Mouse (Mus musculus) hindbrain, postnatal 0 days (tissue): ENCODE results near the gene Acy3. TPM values are rescaled to one million over a fixed set of nuclear protein-coding genes. Genes with fewer than 3 reads are reported as not detected.
"Not testable (repeated sequence)": the region's sequence is repeated elsewhere in the genome, so short reads cannot be mapped to it uniquely, and the experiment has no call there.

Source experiments
- ATAC-seq: fragments of 200-750 bp; cut with Nextera tagmentation; 2 replicates; pipeline ENCODE4 v1.8.0; 2017; ENCODE audit warnings: mild to moderate bottlenecking, moderate TSS enrichment, moderate library complexity
- DNase-seq: peaks from one replicate; pipeline ENCODE4 v3.0.0-alpha.2; 2015; ENCODE audit warnings: low spot score
- H3K27ac ChIP-seq: fragments of 300-500 bp; sonication (generic); 2 replicates; pipeline ENCODE4 v1.5.1; 2014; ENCODE audit warnings: mild to moderate bottlenecking
- H3K27me3 ChIP-seq: fragments of 300-500 bp; sonication (generic); 2 replicates; pipeline ENCODE4 v1.6.1; 2014; ENCODE audit warnings: low read length, mixed read lengths; ENCODE audit not compliant: insufficient read depth
- H3K36me3 ChIP-seq: fragments of 300-500 bp; sonication (generic); 2 replicates; pipeline ENCODE4 v1.6.1; 2014; ENCODE audit warnings: low read length, mixed read lengths; ENCODE audit not compliant: insufficient read depth
- H3K4me1 ChIP-seq: fragments of 300-500 bp; sonication (generic); 2 replicates; pipeline ENCODE4 v1.6.1; 2014; ENCODE audit warnings: antibody characterized with exemption, low read length, mixed read lengths; ENCODE audit not compliant: insufficient read depth
- H3K4me2 ChIP-seq: fragments of 300-500 bp; sonication (generic); 2 replicates; pipeline ENCODE4 v1.6.1; 2014; ENCODE audit warnings: low read depth, mild to moderate bottlenecking, low read length, moderate library complexity, mixed read lengths
- H3K4me3 ChIP-seq: fragments of 300-500 bp; sonication (generic); 2 replicates; pipeline ENCODE4 v1.5.1; 2014; ENCODE audit warnings: low read length
- H3K9ac ChIP-seq: fragments of 300-500 bp; sonication (generic); replicated peaks from 2 replicates; pipeline ENCODE4 v1.6.1; 2014; ENCODE audit warnings: mild to moderate bottlenecking, low read length, moderate library complexity, mixed read lengths
- H3K9me3 ChIP-seq: fragments of 300-500 bp; sonication (generic); 2 replicates; pipeline ENCODE4 v1.6.1; 2016; ENCODE audit warnings: low read length, mixed read lengths
- CTCF ChIP-seq: IDR thresholded peaks from 2 replicates; pipeline ENCODE4 v1.5.1; 2016; ENCODE audit warnings: antibody characterized with exemption, control low read depth, low read depth
- WGBS: fragments of 180-500 bp; shearing (Covaris S2); extraction: QIAGEN DNeasy Blood & Tissue Kit; methylation state at CpG from one replicate; pipeline ENCODE4 v1.1.7; 2014; 5-methylcytosine and 5-hydroxymethylcytosine counted together
- polyA plus RNA-seq: library from polyadenylated mRNA; unstranded; fragments of >200 nt; fragmentation: Nextera tagmentation; extraction: Ambion mirVana; gene quantifications from 2 replicates; pipeline ENCODE4 v1.2.1, GENCODE M21; 2015
- total RNA-seq: library from RNA; depleted of rRNA; stranded (reverse); fragments of >200 nt; gene quantifications from 2 replicates; pipeline ENCODE4 v1.2.3, GENCODE M21; 2014

Gene Acy3
- total and polyA plus RNA-seq, 2 experiments from 2014 or later = 2.8 to 7.3 TPM

GRCm38 (mm10) chr19:3967258-3967657 lies 19.1 kb upstream of the Acy3 start:
- no peak for ATAC-seq
- TF ChIP-seq CTCF = no peak
- WGBS = 66% methylated on average over 3 of the region's 3 CpGs

DNA sequence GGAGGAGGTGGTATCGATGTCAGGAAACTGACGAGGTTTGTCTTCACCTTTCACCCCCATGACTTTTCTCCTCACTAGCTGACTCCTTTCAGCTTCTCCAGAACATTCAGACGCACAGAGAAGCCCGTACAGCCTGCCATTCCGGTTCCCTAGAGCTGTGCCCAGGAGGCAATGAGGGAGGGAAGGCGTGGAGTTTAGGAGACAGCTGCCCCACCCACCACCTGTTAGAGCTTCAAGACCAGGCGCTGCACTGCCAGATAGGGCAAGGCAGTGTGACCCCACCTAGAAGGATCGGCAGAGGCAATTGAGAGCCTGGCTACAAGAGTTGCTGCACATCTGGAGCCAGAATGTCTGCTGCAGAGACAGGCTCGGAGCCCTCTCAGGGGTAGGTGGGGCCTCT lies 14.1 kb upstream of the Acy3 start, which contains the start of gene Aldh3b2:
Aldh3b2 (plus strand) TSS at position 100 of the 400 bp plus-strand sequence.
- H3K27ac ChIP-seq = no peak within 1 kb of the TSS
- 60% methylated on average over 9 of the region's 9 CpGs for WGBS
- H3K27me3 ChIP-seq = no peaks in the 10 kb centered on the region
- DNase-seq (no peak), ATAC-seq (no peak)
- no peak within 1 kb of the TSS for H3K4me3 ChIP-seq
- no peak within 1 kb of the TSS for H3K9ac ChIP-seq
- no peak for TF ChIP-seq CTCF
- H3K9me3 ChIP-seq = no peaks in the 10 kb centered on the region
- H3K36me3 ChIP-seq = no peaks in the 10 kb centered on the region
- no peak within 1 kb of the TSS for H3K4me2 ChIP-seq
- H3K4me1 ChIP-seq = no peaks in the 10 kb centered on the region

More at GRCm38 (mm10) chr19:3967258-3967657, 19.1 kb upstream of the Acy3 start:
- H3K27me3 ChIP-seq = no peaks in the 10 kb centered on the region
- no peaks in the 10 kb centered on the region for H3K4me1 ChIP-seq
- no peak overlapping the region for H3K4me3 ChIP-seq
- H3K9ac ChIP-seq = no peak overlapping the region
- H3K36me3 ChIP-seq = no peaks in the 10 kb centered on the region
- no peak for DNase-seq
- no peaks in the 10 kb centered on the region for H3K9me3 ChIP-seq
- no peak overlapping the region for H3K4me2 ChIP-seq
- H3K27ac ChIP-seq = no peak overlapping the region

DNA sequence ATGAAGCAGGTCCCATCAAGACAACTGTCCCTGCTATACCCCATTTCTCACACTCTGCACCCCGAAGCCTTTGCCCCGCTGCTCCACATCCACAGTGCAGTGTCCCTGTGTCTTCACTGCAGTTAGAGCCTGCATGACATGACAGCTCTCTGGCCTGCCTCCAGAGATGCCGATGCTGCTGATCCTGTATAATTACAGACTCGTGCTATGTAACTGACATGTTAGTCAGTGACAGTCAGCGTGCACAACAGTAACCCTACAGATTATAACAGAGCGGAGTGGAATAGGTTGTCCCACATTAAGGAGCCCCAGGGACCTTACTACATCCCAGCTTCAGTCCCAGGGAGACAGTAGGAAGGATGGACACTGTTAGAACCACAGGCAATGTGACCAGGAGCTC lies 11.8 kb upstream of the Acy3 start:
- not testable (repeated sequence) for DNase-seq, H3K9ac ChIP-seq, H3K27ac ChIP-seq, H3K36me3 ChIP-seq, H3K4me1 ChIP-seq, H3K4me2 ChIP-seq, ATAC-seq, H3K4me3 ChIP-seq, H3K9me3 ChIP-seq, H3K27me3 ChIP-seq
- WGBS = 58% methylated on average over 6 of the region's 6 CpGs

DNA sequence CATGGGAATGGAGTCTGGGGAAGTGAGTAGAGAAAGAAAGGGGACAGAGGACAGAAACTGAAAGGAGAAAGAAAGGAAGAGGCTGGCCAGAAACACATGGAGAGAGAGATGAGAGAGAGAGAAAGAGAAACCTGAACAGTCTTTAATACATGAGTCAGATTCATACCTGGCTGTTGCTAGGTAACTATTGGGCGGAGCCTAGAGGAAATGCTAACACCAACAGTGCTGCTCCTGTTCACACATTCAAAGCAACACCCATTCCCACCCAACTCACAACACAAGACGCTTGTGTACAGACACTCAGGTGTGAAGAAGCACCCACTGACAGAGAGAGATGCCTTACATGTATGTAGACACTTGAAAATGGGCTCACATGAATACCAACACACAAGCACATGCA lies 10.5 kb upstream of the Acy3 start:
- DNase-seq (no peak), ATAC-seq (no peak)
- H3K9ac ChIP-seq = no peak overlapping the region
- H3K4me1 ChIP-seq = no peaks in the 10 kb centered on the region; the same call in 1 of the 2 replicates
- no peak overlapping the region for H3K27ac ChIP-seq
- no peak overlapping the region for H3K4me3 ChIP-seq
- 86% methylated on average over 2 of the region's 2 CpGs for WGBS
- no peaks in the 10 kb centered on the region for H3K27me3 ChIP-seq
- H3K36me3 ChIP-seq = no peaks in the 10 kb centered on the region
- no peak overlapping the region for H3K4me2 ChIP-seq
- TF ChIP-seq CTCF = no peak
- no peaks in the 10 kb centered on the region for H3K9me3 ChIP-seq

DNA sequence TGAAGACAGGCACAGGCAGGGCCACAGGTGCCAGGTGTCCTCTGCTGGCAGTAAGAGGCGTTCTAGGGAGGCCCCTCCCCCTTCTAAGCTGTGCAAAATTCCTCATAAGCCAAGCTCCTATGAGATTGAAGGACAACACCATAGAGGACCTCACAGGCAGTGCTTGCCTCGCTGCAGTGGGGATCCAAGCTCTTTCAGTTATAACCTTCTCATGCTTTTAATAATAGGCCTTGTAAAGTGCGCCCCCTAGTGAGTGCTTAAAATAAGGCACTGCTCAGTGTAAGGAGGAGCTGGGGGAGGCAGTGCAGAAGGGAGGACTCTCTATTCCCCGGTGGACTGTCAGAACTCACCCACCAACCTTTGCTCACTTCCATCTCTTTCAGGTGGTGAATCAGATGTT lies 6.1 kb upstream of the Acy3 start:
- Histone ChIP-seq H3K9ac (no peak overlapping the region), H3K27ac (peak overlapping the region; percentile 26; the same call in 1 of the 2 replicates), H3K27me3 (no peaks in the 10 kb centered on the region), H3K4me1 (peaks cover 5% of the 10 kb centered on the region; the same call in 1 of the 2 replicates), H3K4me2 (no peak overlapping the region), H3K36me3 (no peaks in the 10 kb centered on the region), H3K4me3 (no peak overlapping the region), H3K9me3 (no peaks in the 10 kb centered on the region)
- ATAC-seq (peak; percentile 82), DNase-seq (peak; percentile 91)
- TF ChIP-seq CTCF = peak; percentile 88
- 20% methylated on average over 4 of the region's 4 CpGs for WGBS

- 85% methylated on average over 9 of the region's 9 CpGs for WGBS
- no peak for DNase-seq
- Histone ChIP-seq H3K4me3 (no peak overlapping the region), H3K4me2 (no peak overlapping the region), H3K9ac (no peak overlapping the region), H3K27me3 (no peaks in the 10 kb centered on the region), H3K27ac (no peak overlapping the region), H3K4me1 (peaks cover 5% of the 10 kb centered on the region; the same call in 1 of the 2 replicates), H3K9me3 (no peaks in the 10 kb centered on the region), H3K36me3 (no peaks in the 10 kb centered on the region)
- no peak for TF ChIP-seq CTCF
- no peak for ATAC-seq
These were observed 5.5 kb upstream of the Acy3 start for GRCm38 (mm10) chr19:3980917-3981316.

DNA sequence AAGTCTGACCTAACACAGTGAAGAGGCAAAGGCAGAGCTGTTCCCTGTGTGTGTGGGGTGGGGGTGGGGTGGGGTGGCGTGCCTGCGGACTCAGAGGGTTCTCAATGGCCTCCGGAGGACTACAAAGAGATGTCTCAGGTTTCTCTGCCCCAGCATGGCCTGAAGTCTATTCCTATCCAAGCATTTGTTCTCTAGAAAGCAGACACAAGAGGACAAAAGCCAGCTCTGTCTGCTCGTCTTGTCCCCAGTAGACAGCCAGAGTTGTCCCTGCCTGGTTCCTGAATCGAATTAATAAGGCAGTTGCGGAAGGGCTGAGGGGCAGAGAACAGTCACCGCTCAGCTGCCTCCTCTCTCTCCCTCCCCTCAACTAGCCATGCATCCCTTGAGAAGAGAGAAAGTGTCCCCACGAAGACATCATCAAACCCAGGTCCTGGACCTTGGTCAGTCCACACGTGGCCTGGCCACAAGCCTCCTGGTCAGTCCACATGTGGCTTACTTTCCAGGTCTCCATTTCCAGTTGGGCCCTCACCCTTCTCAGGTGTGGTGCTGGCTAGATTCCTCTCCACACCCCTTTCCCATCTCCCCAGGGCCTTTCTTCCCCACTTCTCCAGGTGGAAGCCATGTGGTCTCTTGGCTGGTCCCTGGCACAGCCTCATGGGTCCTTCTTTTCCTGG lies 2.7 kb upstream of the Acy3 start:
- Histone ChIP-seq H3K4me3 (no peak overlapping the region), H3K27ac (no peak overlapping the region), H3K27me3 (no peaks in the 10 kb centered on the region), H3K9me3 (no peaks in the 10 kb centered on the region), H3K9ac (no peak overlapping the region), H3K4me1 (peaks cover 5% of the 10 kb centered on the region; the same call in 1 of the 2 replicates), H3K4me2 (no peak overlapping the region), H3K36me3 (no peaks in the 10 kb centered on the region)
- ATAC-seq (no peak), DNase-seq (no peak)
- 35% methylated on average over 9 of the region's 9 CpGs for WGBS
- no peak for TF ChIP-seq CTCF
